Mouse (Mus musculus) T-cell, adult 2 months (primary cell): Measurements from ENCODE around the gene Htr1b.

Experiments used
- DNase-seq: peaks from one replicate; pipeline ENCODE4 v3.0.0; 2022; ENCODE audit warnings: low spot score

Gene Htr1b

GRCm38 (mm10) chr9:81633437-81633973 is at the start of gene Htr1b:
Gene Htr1b, minus strand, starts transcription at chr9:81633828.
- no peak for DNase-seq

DNA sequence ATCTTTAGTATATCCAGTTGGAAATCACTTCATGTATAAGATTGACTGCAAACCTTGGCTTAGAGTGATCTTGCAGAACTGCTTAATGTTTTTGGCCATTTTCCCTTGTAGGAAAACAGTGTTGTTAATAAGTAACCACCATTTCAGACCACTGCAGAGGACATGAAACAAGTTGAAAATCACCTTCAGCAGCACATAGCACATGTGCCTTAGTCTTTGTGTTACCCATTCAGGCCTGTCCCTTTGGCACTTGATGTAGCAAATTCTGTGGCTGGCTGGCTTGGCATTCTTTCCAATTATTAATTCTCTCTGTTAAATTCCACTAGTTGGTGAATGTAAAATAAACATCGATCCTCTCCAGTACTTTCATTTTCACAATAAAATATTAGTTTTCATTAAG is 43.1 kb upstream of the Htr1b start:
- no peak for DNase-seq

- DNase-seq, result no peak
These were observed 3.9 kb upstream of the Htr1b start for GRCm38 (mm10) chr9:81637486-81637885.

DNA sequence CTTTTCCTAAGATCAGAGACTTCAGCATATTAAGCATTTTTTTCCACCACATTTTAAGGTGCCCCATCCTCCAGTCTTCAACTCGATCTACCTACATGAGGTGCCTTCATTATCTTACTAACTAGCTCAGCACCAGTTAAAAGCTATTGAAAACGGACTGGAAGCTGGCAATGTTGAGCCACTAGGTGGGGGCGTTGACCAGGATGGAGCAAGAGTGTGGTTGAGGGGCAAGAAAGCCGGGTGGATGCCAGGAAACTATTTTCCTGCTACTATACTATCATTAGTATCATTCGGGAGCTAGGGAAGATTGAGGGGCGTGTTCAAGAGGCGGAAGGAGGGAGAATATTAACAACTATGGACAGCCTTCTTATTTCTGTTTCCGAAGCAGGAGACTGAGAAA is 1.5 kb upstream of the Htr1b start:
- no peak for DNase-seq

- DNase-seq, result no peak
These were observed 535 bp upstream of the Htr1b start for GRCm38 (mm10) chr9:81634163-81634562.

GRCm38 (mm10) chr9:81632736-81633436 is 742 bp downstream of the Htr1b start:
- DNase-seq, result no peak

DNA sequence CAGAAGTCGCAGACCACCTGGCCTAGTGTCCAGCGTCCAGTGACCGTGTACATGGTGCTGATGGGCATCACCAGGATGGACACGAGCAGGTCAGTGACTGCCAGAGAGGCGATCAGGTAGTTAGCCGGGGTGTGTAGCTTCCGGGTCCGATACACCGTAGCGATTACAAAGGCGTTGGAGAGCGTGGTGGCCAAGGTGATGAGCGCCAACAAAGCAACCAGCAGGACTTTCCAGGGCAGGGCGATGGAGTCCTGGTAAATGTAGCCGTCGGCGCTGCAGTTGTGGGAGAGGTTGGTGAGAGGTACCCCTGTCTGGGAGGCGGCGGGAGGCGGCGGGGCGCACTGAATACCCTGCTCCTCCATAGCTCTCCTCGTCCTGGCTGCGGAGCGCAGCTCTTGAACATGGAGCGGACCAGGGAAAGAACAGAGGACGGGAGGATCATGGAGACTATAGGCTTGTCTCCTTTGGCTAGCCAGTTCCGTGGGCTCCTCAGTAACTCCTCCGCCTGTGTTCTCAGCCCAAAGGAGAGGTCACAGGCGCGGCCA is 1.4 kb downstream of the Htr1b start:
- no peak for DNase-seq

DNA sequence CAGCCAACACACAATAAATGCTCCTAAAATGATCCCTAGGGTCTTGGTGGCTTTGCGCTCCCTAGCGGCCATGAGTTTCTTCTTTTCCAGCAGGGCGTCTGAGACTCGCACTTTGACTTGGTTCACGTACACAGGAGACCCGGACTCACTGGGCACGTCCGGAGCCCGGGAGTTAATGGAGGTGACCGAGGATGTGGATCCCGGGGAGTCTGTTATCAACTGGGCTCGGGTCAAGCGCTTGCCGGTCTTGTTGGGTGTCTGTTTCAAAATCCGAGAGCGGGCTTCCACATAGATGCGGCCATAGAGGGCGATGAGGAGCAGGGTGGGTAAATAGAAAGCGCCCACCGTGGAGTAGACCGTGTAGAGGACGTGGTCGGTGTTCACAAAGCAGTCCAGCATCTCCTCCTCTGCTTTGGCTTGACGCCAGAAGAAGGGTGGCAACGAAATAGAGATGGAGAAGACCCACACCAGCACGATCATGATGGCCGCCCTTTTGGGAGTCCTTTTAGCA is 2.0 kb downstream of the Htr1b start:
- no peak for DNase-seq

- DNase-seq, result peak; percentile 22
These were observed 6.6 kb downstream of the Htr1b start for GRCm38 (mm10) chr9:81626899-81627606.

GRCm38 (mm10) chr9:81625898-81626297 is 7.7 kb downstream of the Htr1b start:
- no peak for DNase-seq

DNA sequence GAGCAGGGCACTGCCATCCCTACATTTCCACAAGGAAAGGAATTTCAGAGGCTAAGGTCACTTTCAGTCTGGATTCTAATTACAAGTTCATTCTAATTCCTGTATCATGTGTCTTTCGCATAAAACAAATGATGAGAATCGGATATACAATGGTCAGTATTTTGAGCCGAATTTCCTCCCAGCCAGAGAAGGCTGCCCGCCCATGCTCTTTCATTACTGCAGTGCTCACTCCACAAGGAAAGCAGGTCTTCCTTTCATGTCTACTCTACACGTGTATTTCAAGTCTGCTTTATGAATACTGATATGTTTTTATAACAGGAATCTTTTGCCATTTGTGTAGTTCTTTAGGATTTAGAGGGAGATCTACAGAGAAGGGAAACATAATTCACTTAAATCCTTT is 10.8 kb downstream of the Htr1b start:
- no peak for DNase-seq

- no peak for DNase-seq
These were observed 22.6 kb downstream of the Htr1b start for GRCm38 (mm10) chr9:81611022-81611421.
